Mouse (Mus musculus): ENCODE data around the gene Auts2. TPM values are rescaled to one million over a fixed set of nuclear protein-coding genes. Genes with fewer than 3 reads are reported as not detected.

Gene Auts2
- polyA plus RNA-seq, 1 experiment from 2014 or later = 94.8 TPM

GRCm38 (mm10) chr5:132322971-132323370, 220.2 kb downstream of the Auts2 start:
- Histone ChIP-seq H3K36me3 (replicated peaks) (no peaks in the 10 kb centered on the region), H3K4me1 (peaks cover 61% of the 10 kb centered on the region)
- 73% methylated on average over 4 of the region's 4 CpGs for WGBS

GRCm38 (mm10) chr5:132318026-132318765, 224.9 kb downstream of the Auts2 start:
- Histone ChIP-seq H3K36me3 (replicated peaks) (no peaks in the 10 kb centered on the region), H3K27ac (no peak overlapping the region; the same call in 1 of the 2 replicates), H3K9ac (no peak overlapping the region), H3K4me3 (replicated peaks) (no peak overlapping the region), H3K27me3 (no peaks in the 10 kb centered on the region), H3K4me1 (peaks cover 58% of the 10 kb centered on the region), H3K9me3 (no peaks in the 10 kb centered on the region), H3K4me2 (no peak overlapping the region)
- 83% methylated on average over 9 of the region's 9 CpGs for WGBS
- ATAC-seq (ENCODE audit: low FRiP score) = no peak

More at GRCm38 (mm10) chr5:132322971-132323370, 220.2 kb downstream of the Auts2 start:
- Histone ChIP-seq H3K27ac (peak overlapping the region; percentile 54; the same call in 1 of the 2 replicates), H3K4me2 (no peak overlapping the region), H3K9ac (no peak overlapping the region), H3K9me3 (no peaks in the 10 kb centered on the region), H3K4me3 (replicated peaks) (no peak overlapping the region), H3K27me3 (no peaks in the 10 kb centered on the region)
- no peak for ATAC-seq (ENCODE audit: low FRiP score)

DNA sequence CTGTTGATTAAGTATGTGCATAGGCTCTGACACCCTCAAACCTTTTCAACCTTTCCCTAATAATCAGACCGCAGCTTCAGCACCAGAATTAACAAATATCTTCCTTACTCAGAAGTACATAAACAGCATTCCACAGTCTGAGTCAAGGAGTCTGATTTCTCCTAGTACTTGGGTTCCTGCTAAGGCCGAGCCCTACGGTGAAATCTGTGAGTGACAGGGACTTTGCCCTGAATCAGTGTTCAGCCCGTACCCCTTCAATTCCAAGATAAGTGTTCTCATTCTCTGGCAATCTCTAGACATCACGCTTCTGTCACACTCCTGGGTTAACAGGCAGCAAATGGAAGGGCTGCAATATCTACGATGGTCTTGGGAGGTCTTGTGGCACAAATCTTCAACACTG, 226.2 kb downstream of the Auts2 start:
- 0 out of 2 replicates have a peak overlapping the region, but pooled peaks have one; percentile 36 for H3K27ac ChIP-seq
- no peaks in the 10 kb centered on the region for H3K36me3 ChIP-seq (replicated peaks)
- H3K4me3 ChIP-seq (replicated peaks) = no peak overlapping the region
- 35% methylated on average over 6 of the region's 6 CpGs for WGBS
- no peaks in the 10 kb centered on the region for H3K9me3 ChIP-seq
- H3K4me2 ChIP-seq = no peak overlapping the region
- no peak overlapping the region for H3K9ac ChIP-seq
- H3K4me1 ChIP-seq = peaks cover 53% of the 10 kb centered on the region
- no peaks in the 10 kb centered on the region for H3K27me3 ChIP-seq
- ATAC-seq (ENCODE audit: low FRiP score) = no peak

DNA sequence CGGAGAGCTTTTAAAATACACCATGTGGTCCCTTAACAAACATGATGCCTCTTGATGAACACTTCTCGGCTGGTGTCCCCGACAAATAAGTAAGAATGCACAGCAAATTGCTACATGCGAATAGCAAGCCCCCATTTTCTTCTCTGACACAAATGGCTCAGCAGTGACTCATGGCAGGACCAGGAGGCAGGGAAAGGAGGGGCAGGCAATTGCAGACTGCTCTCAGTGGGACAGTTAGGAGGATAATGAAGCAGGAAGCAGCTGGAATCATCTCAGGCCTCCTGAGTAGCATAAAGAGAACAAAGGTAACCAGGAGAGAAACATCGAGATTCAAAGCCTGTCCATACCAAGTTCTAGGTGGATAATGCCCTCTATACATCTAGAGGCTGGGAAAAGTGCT, 228.8 kb downstream of the Auts2 start:
- Histone ChIP-seq H3K4me1 (peaks cover 42% of the 10 kb centered on the region), H3K4me3 (replicated peaks) (no peak overlapping the region), H3K36me3 (replicated peaks) (no peaks in the 10 kb centered on the region), H3K9ac (no peak overlapping the region), H3K9me3 (no peaks in the 10 kb centered on the region), H3K4me2 (no peak overlapping the region), H3K27me3 (no peaks in the 10 kb centered on the region), H3K27ac (peak overlapping the region; percentile 38; the same call in 1 of the 2 replicates)
- peak; percentile 58; the same call in 1 of the 2 replicates for ATAC-seq (ENCODE audit: low FRiP score)
- 43% methylated on average over 5 of the region's 5 CpGs for WGBS

DNA sequence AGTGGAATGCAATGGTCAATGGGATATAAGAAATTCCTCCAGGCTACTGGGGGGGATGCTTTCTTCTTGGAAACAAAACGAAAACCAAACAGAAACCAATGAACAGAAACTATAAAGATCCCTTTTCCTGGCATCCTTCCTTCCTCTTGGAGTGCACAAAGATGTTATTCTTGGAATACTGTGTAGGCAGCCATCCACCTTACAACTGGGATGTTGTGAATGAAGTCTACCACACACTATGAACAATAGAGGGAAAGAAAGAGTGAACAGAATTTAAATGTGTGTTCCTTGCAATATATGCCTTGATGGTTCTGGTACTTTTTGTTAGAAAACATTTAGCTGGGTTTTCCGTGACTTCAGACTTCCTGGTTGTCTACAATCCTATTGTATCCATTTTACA, 236.1 kb downstream of the Auts2 start:
- H3K4me2 ChIP-seq = no peak overlapping the region
- H3K9ac ChIP-seq = no peak overlapping the region
- H3K27me3 ChIP-seq = 0 out of 2 replicates have a peak, but pooled peaks cover 2% of the 10 kb centered on the region
- no peak for ATAC-seq (ENCODE audit: low FRiP score)
- H3K36me3 ChIP-seq (replicated peaks) = no peaks in the 10 kb centered on the region
- H3K9me3 ChIP-seq = no peaks in the 10 kb centered on the region
- no peak overlapping the region for H3K27ac ChIP-seq
- peaks cover 34% of the 10 kb centered on the region for H3K4me1 ChIP-seq
- H3K4me3 ChIP-seq (replicated peaks) = no peak overlapping the region
- WGBS = 76% methylated on average over 2 of the region's 2 CpGs

GRCm38 (mm10) chr5:132305354-132305934, 237.7 kb downstream of the Auts2 start:
- no peaks in the 10 kb centered on the region for H3K36me3 ChIP-seq (replicated peaks)

GRCm38 (mm10) chr5:132302778-132303177, 240.4 kb downstream of the Auts2 start:
- Histone ChIP-seq H3K27me3 (0 out of 2 replicates have a peak, but pooled peaks cover 2% of the 10 kb centered on the region), H3K4me1 (peaks cover 44% of the 10 kb centered on the region), H3K36me3 (replicated peaks) (no peaks in the 10 kb centered on the region), H3K27ac (no peak overlapping the region), H3K9me3 (no peaks in the 10 kb centered on the region), H3K9ac (no peak overlapping the region), H3K4me3 (replicated peaks) (no peak overlapping the region), H3K4me2 (no peak overlapping the region)
- WGBS = 90% methylated on average over 4 of the region's 4 CpGs
- no peak for ATAC-seq (ENCODE audit: low FRiP score)

More at GRCm38 (mm10) chr5:132305354-132305934, 237.7 kb downstream of the Auts2 start:
- no peaks in the 10 kb centered on the region for H3K9me3 ChIP-seq
- H3K27ac ChIP-seq = no peak overlapping the region
- H3K4me3 ChIP-seq (replicated peaks) = no peak overlapping the region
- 66% methylated on average over 5 of the region's 5 CpGs for WGBS
- H3K27me3 ChIP-seq = 0 out of 2 replicates have a peak, but pooled peaks cover 2% of the 10 kb centered on the region
- H3K4me2 ChIP-seq = no peak overlapping the region
- H3K4me1 ChIP-seq = peaks cover 32% of the 10 kb centered on the region
- no peak for ATAC-seq (ENCODE audit: low FRiP score)
- no peak overlapping the region for H3K9ac ChIP-seq

GRCm38 (mm10) chr5:132300794-132301193, 242.3 kb downstream of the Auts2 start:
- Histone ChIP-seq H3K9ac (no peak overlapping the region), H3K9me3 (no peaks in the 10 kb centered on the region), H3K4me1 (peaks cover 48% of the 10 kb centered on the region), H3K36me3 (replicated peaks) (no peaks in the 10 kb centered on the region), H3K4me2 (no peak overlapping the region), H3K27me3 (0 out of 2 replicates have a peak, but pooled peaks cover 2% of the 10 kb centered on the region), H3K27ac (no peak overlapping the region), H3K4me3 (replicated peaks) (no peak overlapping the region)
- WGBS = 64% methylated on average over 4 of the region's 4 CpGs
- ATAC-seq (ENCODE audit: low FRiP score) = no peak

- Histone ChIP-seq H3K4me2 (no peak overlapping the region), H3K27me3 (0 out of 2 replicates have a peak, but pooled peaks cover 6% of the 10 kb centered on the region), H3K4me3 (replicated peaks) (no peak overlapping the region), H3K36me3 (replicated peaks) (no peaks in the 10 kb centered on the region), H3K9me3 (no peaks in the 10 kb centered on the region), H3K27ac (peak overlapping the region; percentile 56; the same call in 1 of the 2 replicates), H3K9ac (no peak overlapping the region), H3K4me1 (peaks cover 48% of the 10 kb centered on the region)
- WGBS = 78% methylated on average over 4 of the region's 4 CpGs
- ATAC-seq (ENCODE audit: low FRiP score) = no peak
Observed at GRCm38 (mm10) chr5:132299716-132300115, 243.4 kb downstream of the Auts2 start.

- H3K4me3 ChIP-seq (replicated peaks) = no peak overlapping the region
Observed at GRCm38 (mm10) chr5:132298996-132299395, 244.1 kb downstream of the Auts2 start.

DNA sequence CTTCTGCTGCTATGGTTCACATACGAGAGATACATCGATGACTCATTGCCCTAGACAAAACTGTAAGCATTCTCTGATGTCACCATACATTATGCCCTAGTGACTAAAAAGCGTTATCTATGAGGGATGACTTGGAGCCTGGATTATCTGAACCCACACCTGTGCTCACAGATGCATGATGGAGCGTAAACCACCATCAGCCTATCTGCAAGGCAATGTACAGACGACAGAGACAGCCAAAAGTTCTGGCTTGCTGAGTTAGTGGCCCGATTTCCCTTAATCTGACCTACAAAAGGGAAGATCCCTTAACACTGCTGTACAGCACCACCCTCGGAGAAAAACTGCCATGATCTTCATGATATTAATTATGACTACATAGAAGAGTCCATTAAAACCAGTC, 245.8 kb downstream of the Auts2 start:
- Histone ChIP-seq H3K9ac (no peak overlapping the region), H3K4me2 (no peak overlapping the region), H3K4me3 (replicated peaks) (no peak overlapping the region), H3K27me3 (0 out of 2 replicates have a peak, but pooled peaks cover 4% of the 10 kb centered on the region), H3K4me1 (peaks cover 52% of the 10 kb centered on the region), H3K36me3 (replicated peaks) (no peaks in the 10 kb centered on the region), H3K27ac (no peak overlapping the region), H3K9me3 (no peaks in the 10 kb centered on the region)
- no peak for ATAC-seq (ENCODE audit: low FRiP score)
- WGBS = 95% methylated on average over 7 of the region's 7 CpGs

More at GRCm38 (mm10) chr5:132298996-132299395, 244.1 kb downstream of the Auts2 start:
- Histone ChIP-seq H3K4me2 (no peak overlapping the region; the same call in 1 of the 2 replicates), H3K4me1 (peaks cover 47% of the 10 kb centered on the region), H3K27me3 (0 out of 2 replicates have a peak, but pooled peaks cover 6% of the 10 kb centered on the region), H3K9me3 (no peaks in the 10 kb centered on the region), H3K9ac (no peak overlapping the region), H3K27ac (peak overlapping the region; percentile 56), H3K36me3 (replicated peaks) (no peaks in the 10 kb centered on the region)
- ATAC-seq (ENCODE audit: low FRiP score) = no peak; the same call in 1 of the 2 replicates

GRCm38 (mm10) chr5:132294469-132294868, 248.7 kb downstream of the Auts2 start:
- ATAC-seq (ENCODE audit: low FRiP score) = no peak
- Histone ChIP-seq H3K9me3 (no peaks in the 10 kb centered on the region), H3K4me2 (no peak overlapping the region), H3K4me1 (peaks cover 67% of the 10 kb centered on the region), H3K9ac (0 out of 2 replicates have a peak overlapping the region, but pooled peaks have one; percentile 21), H3K27ac (peak overlapping the region; percentile 31; the same call in 1 of the 2 replicates), H3K27me3 (0 out of 2 replicates have a peak, but pooled peaks cover 4% of the 10 kb centered on the region), H3K36me3 (replicated peaks) (no peaks in the 10 kb centered on the region), H3K4me3 (replicated peaks) (no peak overlapping the region)
- WGBS = 12% methylated on average over 3 of the region's 3 CpGs

All from forebrain, embryonic 12.5 days (tissue).